Mouse (Mus musculus): Measurements from ENCODE around the gene Capn1.
A peak's percentile ranks its signal among the peaks of the same experiment; 100 is the strongest.
"Not testable (repeated sequence)": the region's sequence is repeated elsewhere in the genome, so short reads cannot be mapped to it uniquely, and the experiment has no call there.

Gene Capn1

GRCm38 (mm10) chr19:6015511-6016315 lies at the start of gene Capn1:
TSS of gene Capn1 (minus strand) at chr19:6015897.
- DNase-seq (ENCODE audit: low spot score), result peak; percentile 82

DNA sequence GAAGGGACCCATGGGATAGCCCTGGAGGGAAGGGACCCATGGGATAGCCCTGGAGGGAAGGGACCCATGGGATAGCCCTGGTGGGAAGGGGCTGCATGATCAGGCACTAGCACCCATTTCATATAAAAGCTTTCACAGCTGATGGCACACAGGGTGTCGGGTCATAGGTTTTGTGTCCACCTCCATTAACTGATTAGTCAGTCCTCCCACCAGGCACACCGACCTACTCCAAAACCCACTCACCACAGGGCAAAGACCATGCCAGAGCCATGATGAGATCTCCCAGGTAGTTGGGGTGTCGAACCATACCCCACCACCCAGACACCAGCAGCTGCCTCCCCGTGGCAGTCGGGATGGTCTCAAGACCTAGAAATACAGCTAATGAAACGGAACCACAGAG lies 47.4 kb upstream of the Capn1 start:
- DNase-seq (ENCODE audit: low spot score), result no peak

- peak; percentile 71 for DNase-seq (ENCODE audit: low spot score)
Measured at GRCm38 (mm10) chr19:6062418-6062817, 46.7 kb upstream of the Capn1 start.

GRCm38 (mm10) chr19:6061641-6062302 lies 46.1 kb upstream of the Capn1 start:
- DNase-seq (ENCODE audit: low spot score), result peak; percentile 51

DNA sequence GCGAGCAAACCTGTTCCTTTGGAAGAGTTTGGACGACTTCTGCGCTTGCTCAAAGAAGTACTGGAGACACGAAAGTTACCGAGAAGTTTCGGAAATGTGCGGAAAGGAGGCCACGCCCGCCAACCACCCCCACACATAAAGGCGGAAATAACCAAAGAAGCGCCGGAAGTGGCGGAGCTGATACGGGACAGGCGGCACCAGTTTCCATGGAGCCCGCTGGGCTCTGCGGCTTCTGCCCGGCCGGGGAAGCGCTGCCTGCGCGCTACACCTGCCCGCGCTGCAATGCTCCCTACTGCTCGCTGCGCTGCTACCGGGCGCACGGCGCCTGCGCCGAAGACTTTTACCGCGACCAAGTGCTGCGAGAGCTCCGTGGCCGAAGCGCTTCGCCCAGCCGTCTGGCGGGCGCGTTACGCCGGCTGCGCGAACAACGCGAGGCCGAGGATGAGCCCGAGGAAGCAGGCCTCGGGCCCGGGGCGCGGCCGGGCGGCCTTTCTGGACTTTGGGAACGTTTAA lies 45.4 kb upstream of the Capn1 start, which contains the start of gene Znhit2:
TSS of gene Znhit2 (plus strand) at position 172 of the 513 bp plus-strand sequence.
- peak; percentile 92 for DNase-seq (ENCODE audit: low spot score)

DNA sequence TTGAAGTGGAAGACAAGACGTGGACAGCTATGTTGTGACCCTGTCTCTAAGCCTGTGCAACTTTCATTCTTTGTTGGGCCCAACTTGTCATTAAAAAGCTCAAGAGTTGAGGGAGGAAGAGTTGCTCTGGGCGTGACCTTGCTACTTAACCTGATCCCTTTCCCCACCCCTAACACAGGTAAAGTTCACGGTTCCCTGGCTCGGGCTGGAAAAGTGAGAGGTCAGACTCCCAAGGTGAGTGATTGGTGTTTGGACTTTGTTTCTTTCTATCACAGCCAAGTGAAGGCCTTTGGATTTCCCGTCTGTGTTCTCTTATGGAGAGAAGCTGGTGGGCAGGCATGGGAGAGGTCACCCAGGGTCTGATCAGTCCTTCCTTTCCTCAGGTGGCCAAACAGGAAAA lies 43.3 kb upstream of the Capn1 start:
- peak; percentile 57 for DNase-seq (ENCODE audit: low spot score)

GRCm38 (mm10) chr19:6058513-6058912 lies 42.8 kb upstream of the Capn1 start:
- no peak for DNase-seq (ENCODE audit: low spot score)

DNA sequence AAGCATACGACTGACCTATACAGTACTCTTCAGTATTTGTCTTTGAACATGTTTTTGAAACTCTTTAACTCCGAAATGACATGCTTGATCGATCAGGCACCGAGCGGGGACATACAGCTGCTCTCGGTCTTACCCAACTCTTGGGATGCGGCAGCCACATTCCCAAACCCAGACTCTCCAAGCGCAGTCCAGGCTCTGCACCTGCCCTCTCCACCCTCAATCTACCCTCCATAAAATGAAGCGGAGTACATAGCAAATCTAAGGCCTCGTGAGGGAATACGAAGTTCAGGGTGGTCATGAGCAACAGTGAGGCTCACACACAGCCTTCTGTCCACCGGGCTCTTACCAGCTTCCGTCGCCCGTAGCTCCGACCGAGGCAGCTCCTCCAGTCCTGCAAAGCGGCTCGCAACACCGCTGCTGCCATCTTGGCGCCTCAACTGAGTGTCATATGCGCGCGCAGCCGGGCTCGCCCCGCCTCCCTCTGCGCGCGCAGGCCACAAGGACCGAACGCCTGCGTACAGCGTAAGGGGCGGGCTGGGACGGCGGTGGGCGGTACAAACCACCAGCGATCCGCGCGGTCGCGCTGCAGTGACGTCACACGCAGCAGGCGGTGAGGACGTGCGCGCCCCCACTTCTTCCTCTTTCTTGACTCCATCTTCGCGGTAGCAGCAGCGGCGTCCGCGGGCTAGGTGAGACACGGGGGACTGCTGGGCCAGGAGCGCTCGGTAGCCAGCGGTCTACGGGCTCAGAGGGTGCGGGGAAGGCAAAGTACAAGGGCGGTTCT lies 41.8 kb upstream of the Capn1 start, which contains the start of the genes Mrpl49 and Fau:
TSS of gene Mrpl49 (minus strand) at position 473 of the 784 bp plus-strand sequence.
TSS of gene Fau (plus strand) at position 532 of the 784 bp plus-strand sequence.
- peak; percentile 97 for DNase-seq (ENCODE audit: low spot score)

- no peak for DNase-seq (ENCODE audit: low spot score)
Measured at GRCm38 (mm10) chr19:6056696-6057095, 41.0 kb upstream of the Capn1 start.

DNA sequence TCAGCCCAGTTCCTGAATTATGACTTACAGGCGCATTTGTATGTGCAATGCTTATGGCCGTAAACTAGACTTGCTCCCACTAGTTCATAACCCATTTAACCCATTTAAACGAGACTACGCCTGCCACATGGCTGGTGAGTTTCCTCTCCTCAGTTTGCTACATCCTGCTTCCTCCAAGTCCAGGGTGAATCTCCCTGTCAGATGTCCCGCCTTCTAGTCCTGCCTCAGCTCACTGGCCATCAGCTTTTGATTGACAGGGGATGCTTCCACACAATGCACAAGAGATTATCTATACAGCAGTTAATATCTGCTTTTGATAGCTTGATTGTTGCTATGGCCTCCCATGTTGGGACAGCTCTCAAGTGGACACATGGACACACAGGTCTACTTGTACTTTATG lies 38.6 kb upstream of the Capn1 start:
- DNase-seq (ENCODE audit: low spot score), result no peak

DNA sequence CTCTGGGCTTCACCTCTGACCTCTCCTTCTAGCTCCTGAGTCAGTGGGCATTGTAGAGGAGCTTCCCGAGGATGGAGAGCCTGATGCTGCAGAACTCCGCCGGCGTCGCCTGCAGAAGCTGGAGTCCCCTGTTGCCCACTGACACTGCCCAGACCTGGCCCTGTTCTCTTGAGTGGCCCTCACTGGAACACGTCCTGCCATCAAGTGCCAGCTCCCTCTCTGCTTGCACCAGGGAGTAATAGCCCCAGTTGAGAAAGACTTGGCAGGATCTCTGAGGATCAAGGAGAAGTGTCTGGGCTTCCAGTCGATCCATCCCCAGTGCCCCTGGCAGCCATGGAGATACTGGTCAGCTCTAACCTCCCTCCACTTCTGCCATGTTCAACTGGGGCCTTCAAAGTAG lies 36.8 kb upstream of the Capn1 start:
- DNase-seq (ENCODE audit: low spot score), result no peak

DNA sequence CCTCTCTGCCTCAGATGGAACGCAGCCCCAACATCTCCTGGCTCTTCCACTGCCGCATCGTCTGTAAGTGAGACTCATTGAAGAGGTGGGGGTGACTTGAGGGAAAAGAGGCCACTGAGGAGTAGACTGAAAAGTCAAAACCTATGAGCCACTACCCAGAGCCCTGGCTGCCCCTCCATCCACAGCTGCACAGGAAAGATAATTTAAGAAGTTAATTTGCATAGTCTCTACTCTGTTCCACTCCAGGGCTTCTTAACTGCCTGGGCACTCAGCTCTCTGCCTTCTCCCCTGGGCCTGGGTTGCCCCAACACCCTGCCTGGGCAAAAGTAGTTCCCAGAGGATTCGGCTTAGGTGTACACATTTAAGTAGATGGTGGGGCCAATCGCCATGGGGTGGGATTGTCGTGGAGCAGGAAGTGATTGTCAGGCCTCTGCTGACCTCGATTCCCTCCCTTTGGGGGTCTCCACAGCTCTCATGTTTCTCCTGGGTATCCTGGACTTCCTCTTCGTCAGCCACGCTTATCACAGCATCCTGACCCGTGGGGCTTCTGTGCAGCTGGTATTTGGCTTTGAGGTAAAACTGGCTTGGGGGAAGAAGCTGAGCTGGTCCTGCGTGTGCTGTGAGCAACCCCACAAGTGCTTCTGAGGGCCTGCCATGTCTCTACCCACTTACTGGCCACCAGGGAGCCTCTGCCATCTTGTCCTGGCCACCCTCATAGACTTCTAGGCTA lies 33.1 kb upstream of the Capn1 start:
- no peak for DNase-seq (ENCODE audit: low spot score)

DNA sequence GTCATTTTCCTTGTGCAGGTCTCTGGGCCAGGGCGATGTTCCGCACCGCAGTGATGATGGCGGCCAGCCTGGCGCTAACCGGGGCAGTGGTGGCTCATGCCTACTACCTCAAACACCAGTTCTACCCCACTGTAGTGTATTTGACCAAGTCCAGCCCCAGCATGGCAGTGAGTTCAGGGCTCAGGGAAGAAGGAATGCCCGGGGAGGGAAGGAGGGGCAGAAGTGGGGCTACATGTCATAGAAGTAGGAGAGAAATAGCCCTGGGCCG lies 32.1 kb upstream of the Capn1 start:
- DNase-seq (ENCODE audit: low spot score), result no peak

- DNase-seq (ENCODE audit: low spot score), result no peak
Measured at GRCm38 (mm10) chr19:6047154-6047898, 31.6 kb upstream of the Capn1 start.

DNA sequence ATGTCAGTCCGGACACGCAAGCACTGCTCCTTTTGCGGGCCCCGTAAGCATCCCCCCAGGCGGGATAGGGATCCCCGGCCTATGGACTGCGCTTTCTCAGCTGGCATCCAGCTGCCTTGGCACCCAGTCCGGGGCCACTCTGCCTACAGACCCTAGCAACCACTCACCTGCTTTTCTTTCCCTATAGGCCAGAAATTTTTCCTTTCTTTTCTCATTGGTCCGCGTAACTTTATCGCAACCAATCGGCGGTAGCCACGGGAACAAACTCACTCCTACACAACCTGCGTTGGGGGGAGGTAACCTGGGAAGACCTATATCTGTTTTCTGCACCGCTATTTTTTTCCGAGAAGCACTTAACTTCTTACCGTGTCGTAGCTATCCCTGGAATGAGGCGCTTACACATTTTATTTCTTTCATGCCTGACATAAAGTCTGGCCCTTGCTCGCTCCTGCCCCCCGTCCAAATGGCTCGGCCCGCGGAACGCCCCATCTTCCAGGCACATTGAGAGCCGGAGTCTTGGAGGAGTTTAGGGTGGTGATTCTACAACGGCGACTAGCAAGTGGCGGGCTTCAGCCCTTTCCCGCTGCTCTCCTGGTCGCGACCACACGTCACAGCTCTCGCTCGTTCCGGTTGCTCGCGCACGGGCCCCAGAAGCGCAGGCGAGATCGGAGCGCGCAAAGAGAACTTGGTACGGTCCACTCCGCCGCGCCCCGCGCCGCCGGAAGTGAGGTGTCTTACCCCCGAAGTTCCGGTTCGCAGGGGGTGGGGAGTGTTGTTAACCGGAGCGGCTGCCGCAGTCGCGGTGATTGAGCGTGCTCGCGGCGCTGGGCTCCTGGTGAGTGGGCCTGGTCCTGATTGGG lies 30.8 kb upstream of the Capn1 start, which contains the start of gene Syvn1:
TSS of gene Syvn1 (plus strand) at position 283 of the 860 bp plus-strand sequence.
- DNase-seq (ENCODE audit: low spot score), result peak; percentile 95

- DNase-seq (ENCODE audit: low spot score), result no peak
Measured at GRCm38 (mm10) chr19:6045366-6046293, 29.9 kb upstream of the Capn1 start.

DNA sequence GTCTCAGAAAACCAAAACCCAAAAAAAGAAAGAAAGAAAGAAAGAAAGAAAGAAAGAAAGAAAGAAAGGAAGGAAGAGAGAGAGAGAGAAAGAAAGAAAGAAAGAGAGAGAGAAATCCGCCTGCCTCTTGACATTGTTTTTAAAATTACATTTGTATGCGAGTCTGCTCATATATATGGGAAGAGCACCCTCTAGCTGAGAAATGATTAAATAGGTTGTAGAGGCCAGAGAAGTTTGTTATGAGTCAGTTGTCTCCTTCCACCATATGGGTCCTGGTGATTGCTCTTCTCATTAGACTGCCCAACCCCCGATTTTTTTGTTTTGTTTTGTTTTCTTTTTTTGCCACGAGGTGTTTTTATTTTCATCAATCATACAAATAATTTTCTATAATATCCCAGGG lies 28.4 kb upstream of the Capn1 start:
- DNase-seq (ENCODE audit: low spot score), result not testable (repeated sequence)

- no peak for DNase-seq (ENCODE audit: low spot score)
Measured at GRCm38 (mm10) chr19:6042293-6042692, 26.6 kb upstream of the Capn1 start.

DNA sequence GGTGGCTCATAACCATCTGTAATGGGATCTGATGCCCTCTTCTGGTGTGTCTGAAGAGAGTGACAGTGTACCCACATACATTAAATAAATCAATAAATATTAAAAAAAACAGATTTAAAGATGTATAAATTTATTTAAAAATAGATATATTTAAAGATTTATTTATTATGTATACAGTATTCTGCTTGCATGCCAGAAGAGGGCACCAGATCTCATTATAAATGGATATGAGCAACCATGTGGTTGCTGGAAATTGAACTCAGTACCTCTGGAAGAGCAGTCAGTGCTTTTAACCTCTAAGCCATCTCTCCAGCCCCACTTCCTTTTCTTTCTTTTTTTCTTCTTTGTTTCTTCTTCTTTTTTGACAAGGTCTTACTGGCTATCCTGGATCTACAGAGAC lies 24.3 kb upstream of the Capn1 start:
- DNase-seq (ENCODE audit: low spot score), result no peak
